Mouse (Mus musculus): Measurements from ENCODE around the gene Itih3.

- TF ChIP-seq CTCF (IDR thresholded peaks at IDR 0.05; ENCODE audit: extremely low read depth, insufficient read depth, insufficient read length, insufficient replicate concordance), result no peak
- TF ChIP-seq POLR2A (IDR thresholded peaks at IDR 0.05; ENCODE audit: low read depth, low read length), result no peak
Measured at GRCm38 (mm10) chr14:30888271-30888732, 35.3 kb downstream of the Itih3 start.
